10 mouse cellular contexts compared by ENCODE assay signal in genomic region chr6:119237427-119237989, GRCm38 (mm10). TPM values are rescaled to one million over a fixed set of nuclear protein-coding genes. Genes with fewer than 3 reads are reported as not detected.
DNase-seq lines count a peak whose midpoint lies in the region; ATAC-seq and TF ChIP-seq lines count a peak whose summit lies in the region.
"Had no signal": no experiment of that assay in that cellular context is flagged by ENCODE, and none has a peak within 500 bp of the region (broad histone marks: within the 10 kb centered on the region; RNA-seq: fewer than 3 reads in every experiment).

No protein-coding gene starts in this region.

- no peak for DNase-seq in heart, adult 8-10 months (ENCODE audit: low spot score)
- peak; percentile 34 for DNase-seq in 3T3-L1 (ENCODE audit: low read depth, low spot score)
- DNase-seq in cerebellum, adult 2 months = peak; percentile 88
- DNase-seq in layer of hippocampus, adult 11-12 months (ENCODE audit: low spot score) = peak; percentile 73
- peak; percentile 27 for DNase-seq in lung, postnatal 36 days
- no peak for DNase-seq in spleen, adult 12 weeks (ENCODE audit: low spot score)

- TF ChIP-seq POLR2A in cerebellum, adult 2 months (IDR thresholded peaks at IDR 0.05; ENCODE audit: borderline replicate concordance, insufficient read depth, low read length) = no peak

- ATAC-seq in heart, embryonic 16.5 days (replicated peaks; ENCODE audit: extremely low read depth, insufficient read depth, low FRiP score) = 0 out of 2 replicates have a peak, but pooled peaks have one; percentile 41
- no peak for ATAC-seq in megakaryocyte progenitor cell, adult 5-6 weeks (replicated peaks; ENCODE audit: poor library complexity)

- H3K9ac ChIP-seq in heart, embryonic 16.5 days (ENCODE audit: low read length) = no peak overlapping the region
- H3K9ac ChIP-seq: embryonic facial prominence, embryonic 12.5 days had no signal

- no peaks in the 10 kb centered on the region for H3K36me3 ChIP-seq in heart, embryonic 16.5 days (ENCODE audit: control insufficient read depth, insufficient read depth)
- H3K36me3 ChIP-seq: embryonic facial prominence, embryonic 12.5 days had no signal

- peaks cover 2% of the 10 kb centered on the region; the same call in 1 of the 2 replicates for H3K27me3 ChIP-seq in heart, embryonic 16.5 days (ENCODE audit: control insufficient read depth, insufficient read depth, low read length)
- H3K27me3 ChIP-seq in cerebellum, adult 2 months (ENCODE audit: control insufficient read depth, insufficient read depth, low read length) = no peaks in the 10 kb centered on the region
- H3K27me3 ChIP-seq: embryonic facial prominence, embryonic 12.5 days had no signal

- no peak overlapping the region for H3K27ac ChIP-seq in heart, embryonic 16.5 days (ENCODE audit: low read length)
- H3K27ac ChIP-seq in cerebellum, adult 2 months (ENCODE audit: insufficient read depth, low read length) = no peak overlapping the region
- H3K27ac ChIP-seq: embryonic facial prominence, embryonic 12.5 days; kidney, postnatal 0 days had no signal

- 40% methylated on average over 8 of the region's 8 CpGs for WGBS in heart, embryonic 16.5 days
- 17% methylated on average over 8 of the region's 8 CpGs for WGBS in cerebellum, adult 2 months

- no peak overlapping the region for H3K4me2 ChIP-seq in heart, embryonic 16.5 days (ENCODE audit: low read depth, low read length)
- H3K4me2 ChIP-seq: embryonic facial prominence, embryonic 12.5 days had no signal

- H3K9me3 ChIP-seq in heart, embryonic 16.5 days (replicated peaks; ENCODE audit: control insufficient read depth, low read length) = no peaks in the 10 kb centered on the region
- H3K9me3 ChIP-seq: embryonic facial prominence, embryonic 12.5 days had no signal

- no peaks in the 10 kb centered on the region; the same call in 1 of the 2 replicates for H3K4me1 ChIP-seq in heart, embryonic 16.5 days (ENCODE audit: control insufficient read depth, insufficient read depth, low read length)
- H3K4me1 ChIP-seq in cerebellum, adult 2 months (ENCODE audit: control insufficient read depth, insufficient read depth, low read length) = peaks cover 55% of the 10 kb centered on the region

- no peak for TF ChIP-seq CTCF in cerebellum, adult 2 months (IDR thresholded peaks at IDR 0.05; ENCODE audit: borderline replicate concordance, insufficient read depth, low read depth, low read length)

- H3K4me3 ChIP-seq in heart, embryonic 16.5 days (ENCODE audit: low read length) = no peak overlapping the region
- H3K4me3 ChIP-seq in cerebellum, adult 2 months (replicated peaks; ENCODE audit: insufficient read depth, low read depth, low read length) = no peak overlapping the region
- H3K4me3 ChIP-seq: embryonic facial prominence, embryonic 12.5 days had no signal

RNA-seq across cellular contexts. Expression of gene Cacna2d4, which starts 1.2 kb away (rescaled TPM):
- polyA plus RNA-seq in heart, embryonic 16.5 days (2015; fragmentation: Nextera tagmentation; extraction: Ambion mirVana) = 0.36 and 0.45 TPM in 2 replicates
- total RNA-seq in heart, adult 8-10 months (2022) = not detected
- 3.2 and 3.6 TPM in 2 replicates for polyA plus RNA-seq in cerebellum, adult 2 months (2012; rRNA removed)
- total RNA-seq in megakaryocyte progenitor cell, adult 5-6 weeks (2015) = 0.02 and 0.05 TPM in 2 replicates
- total RNA-seq in megakaryocyte progenitor cell, adult 5-6 weeks (2017) = 0.08 TPM in 1 of 2 replicates, not detected in the other
- polyA plus RNA-seq: embryonic facial prominence, embryonic 12.5 days; kidney, postnatal 0 days had no signal

RNA-seq across cellular contexts. Expression of gene Cacna1c, which starts 41.3 kb away (rescaled TPM):
- polyA plus RNA-seq in heart, embryonic 16.5 days (2015; fragmentation: Nextera tagmentation; extraction: Ambion mirVana) = 66.2 and 72.2 TPM in 2 replicates
- 100 to 1,000 TPM; 227 to 263 (median 245) TPM for total RNA-seq in heart, adult 8-10 months (2022)
- 16.7 and 17.8 TPM in 2 replicates for polyA plus RNA-seq in cerebellum, adult 2 months (2012; rRNA removed)
- total RNA-seq in megakaryocyte progenitor cell, adult 5-6 weeks (2015) = not detected in 2 replicates
- total RNA-seq in megakaryocyte progenitor cell, adult 5-6 weeks (2017) = 0.07 TPM in 1 of 2 replicates, not detected in the other

Comparison
In these comparisons a context has a peak if more than half of its experiments do, and no peak if none do; other contexts are left out.
1. DNase-seq: peak in 3T3-L1 (single experiment), cerebellum, adult 2 months (2 of 2), layer of hippocampus, adult 11-12 months (single experiment) and lung, postnatal 36 days (single experiment); none in heart, adult 8-10 months (single experiment) and spleen, adult 12 weeks (single experiment).
2. RNA of gene Cacna1c, which starts 41.3 kb away (total RNA-seq): 227 to 263 TPM in heart, adult 8-10 months; 0.07 TPM in megakaryocyte progenitor cell, adult 5-6 weeks; every median in the first group is over 100 times any median in the second.